ENCODE assay signal across 16 mouse cellular contexts in the genomic region with DNA sequence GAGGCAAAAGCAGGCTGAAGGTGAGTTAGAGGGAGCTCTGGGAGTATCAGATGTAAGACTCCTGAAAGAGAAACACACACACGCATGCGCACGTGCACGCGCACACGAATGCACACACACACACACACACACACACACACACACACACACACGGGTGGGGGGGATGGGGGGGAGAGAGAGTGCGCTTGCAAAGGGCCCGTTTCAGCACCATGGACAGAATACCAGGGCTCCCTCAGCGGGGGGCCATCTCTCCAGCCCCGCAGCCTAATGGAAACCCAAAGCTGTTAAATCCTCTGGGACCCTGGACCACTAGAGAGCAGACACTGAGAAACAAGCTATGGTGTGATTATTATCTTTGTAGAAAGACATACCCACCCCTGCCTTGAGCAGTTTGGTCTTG. TPM values are rescaled to one million over a fixed set of nuclear protein-coding genes. Genes with fewer than 3 reads are reported as not detected.
A peak's percentile ranks its signal among the peaks of the same experiment; 100 is the strongest.
DNase-seq lines count a peak whose midpoint lies in the region; ATAC-seq and TF ChIP-seq lines count a peak whose summit lies in the region.
"Had no signal": no experiment of that assay in that cellular context is flagged by ENCODE, and none has a peak within 500 bp of the region (broad histone marks: within the 10 kb centered on the region; RNA-seq: fewer than 3 reads in every experiment).

No protein-coding gene starts in this region.

- peak; percentile 33 for DNase-seq in hindbrain, embryonic 10.5 days (ENCODE audit: low spot score)
- DNase-seq in thymus, postnatal 4 days: peak; percentile 21
- no peak for DNase-seq in thymus, postnatal 0 days (ENCODE audit: low spot score)
- DNase-seq in hindbrain, postnatal 0 days (ENCODE audit: low spot score): peak; percentile 30
- DNase-seq in layer of hippocampus, postnatal 25 days (ENCODE audit: extremely low spot score in 1 of 2, low spot score in 1 of 2): no peak
- no peak for DNase-seq in B cell, adult 2 months
- no peak for DNase-seq in natural killer cell, adult 2 months (ENCODE audit: low spot score in 2 of 2)
- DNase-seq: cerebellum, adult 8-10 months; right cerebral cortex, adult 18-20 months had no signal

- 0 out of 2 replicates have a peak, but pooled peaks cover 2% of the 10 kb centered on the region for H3K4me1 ChIP-seq in hindbrain, embryonic 10.5 days (replicated peaks)
- H3K4me1 ChIP-seq in hindbrain, embryonic 16.5 days (ENCODE audit: control insufficient read depth, insufficient read depth, low read depth, low read length): no peaks in the 10 kb centered on the region
- H3K4me1 ChIP-seq in hindbrain, postnatal 0 days (ENCODE audit: insufficient read depth, low read length): no peaks in the 10 kb centered on the region
- H3K4me1 ChIP-seq: liver, embryonic 12.5 days had no signal

- ATAC-seq in hindbrain, embryonic 16.5 days: no peak
- no peak for ATAC-seq in hindbrain, postnatal 0 days
- ATAC-seq: liver, embryonic 12.5 days had no signal

- no peak overlapping the region for H3K4me2 ChIP-seq in hindbrain, embryonic 16.5 days (ENCODE audit: low read length)
- no peak overlapping the region for H3K4me2 ChIP-seq in hindbrain, postnatal 0 days (ENCODE audit: low read depth, low read length)
- H3K4me2 ChIP-seq: liver, embryonic 12.5 days had no signal

- H3K9ac ChIP-seq in hindbrain, embryonic 16.5 days (ENCODE audit: low read depth, low read length): no peak overlapping the region
- H3K9ac ChIP-seq in hindbrain, postnatal 0 days (replicated peaks; ENCODE audit: low read length): no peak overlapping the region
- H3K9ac ChIP-seq: liver, embryonic 12.5 days had no signal

- H3K9me3 ChIP-seq in hindbrain, embryonic 10.5 days: no peaks in the 10 kb centered on the region
- H3K9me3 ChIP-seq in hindbrain, embryonic 16.5 days (ENCODE audit: control insufficient read depth, low read length): no peaks in the 10 kb centered on the region
- H3K9me3 ChIP-seq in hindbrain, postnatal 0 days (ENCODE audit: low read length): no peaks in the 10 kb centered on the region
- H3K9me3 ChIP-seq: liver, embryonic 12.5 days had no signal

- 28% methylated on average over 11 of the region's 11 CpGs for WGBS in hindbrain, embryonic 10.5 days
- 29% methylated on average over 11 of the region's 11 CpGs for WGBS in hindbrain, embryonic 16.5 days
- WGBS in hindbrain, postnatal 0 days: 27% methylated on average over 11 of the region's 11 CpGs

- H3K27ac ChIP-seq in hindbrain, embryonic 10.5 days: no peak overlapping the region
- H3K27ac ChIP-seq in hindbrain, embryonic 16.5 days (ENCODE audit: low read depth, low read length): no peak overlapping the region
- no peak overlapping the region for H3K27ac ChIP-seq in hindbrain, postnatal 0 days
- H3K27ac ChIP-seq: layer of hippocampus, adult 2 months; liver, embryonic 12.5 days had no signal

- no peaks in the 10 kb centered on the region for H3K27me3 ChIP-seq in hindbrain, embryonic 10.5 days (ENCODE audit: insufficient read depth, poor library complexity, severe bottlenecking)
- no peaks in the 10 kb centered on the region for H3K27me3 ChIP-seq in hindbrain, embryonic 16.5 days (replicated peaks; ENCODE audit: control insufficient read depth, insufficient read depth, low read length)
- H3K27me3 ChIP-seq in hindbrain, postnatal 0 days (ENCODE audit: insufficient read depth, low read length): no peaks in the 10 kb centered on the region

- H3K4me3 ChIP-seq in hindbrain, embryonic 10.5 days: no peak overlapping the region
- H3K4me3 ChIP-seq in hindbrain, embryonic 16.5 days (ENCODE audit: low read length): no peak overlapping the region
- H3K4me3 ChIP-seq in hindbrain, postnatal 0 days (ENCODE audit: low read length): no peak overlapping the region
- H3K4me3 ChIP-seq: layer of hippocampus, adult 2 months; liver, embryonic 12.5 days had no signal

- no peak for TF ChIP-seq CTCF in hindbrain, postnatal 0 days (IDR thresholded peaks at IDR 0.05; ENCODE audit: low read depth)

- no peaks in the 10 kb centered on the region for H3K36me3 ChIP-seq in hindbrain, embryonic 10.5 days
- H3K36me3 ChIP-seq in hindbrain, embryonic 16.5 days (ENCODE audit: control insufficient read depth, insufficient read depth, low read length): no peaks in the 10 kb centered on the region
- H3K36me3 ChIP-seq in hindbrain, postnatal 0 days (ENCODE audit: insufficient read depth, low read length): no peaks in the 10 kb centered on the region
- H3K36me3 ChIP-seq: liver, embryonic 12.5 days had no signal

RNA-seq across cellular contexts. Expression of gene Krt77, which starts 10.3 kb away (rescaled TPM):
- polyA plus RNA-seq in hindbrain, embryonic 10.5 days (2016; fragmentation: Nextera tagmentation; extraction: Ambion mirVana): not detected in 2 replicates
- polyA plus RNA-seq in hindbrain, embryonic 16.5 days (2015; fragmentation: Nextera tagmentation; extraction: Ambion mirVana): 0.53 and 0.56 TPM in 2 replicates
- polyA plus RNA-seq in thymus, postnatal 0 days (2015; fragmentation: Nextera tagmentation; extraction: Ambion mirVana): 0.63 and 0.78 TPM in 2 replicates
- total RNA-seq in hindbrain, postnatal 0 days (2014; rRNA removed): 0.22 and 0.68 TPM in 2 replicates
- polyA plus RNA-seq in hindbrain, postnatal 0 days (2015; fragmentation: Nextera tagmentation; extraction: Ambion mirVana): 0.49 and 1.2 TPM in 2 replicates
- total RNA-seq in layer of hippocampus, postnatal 25 days (2021): 10 to 100 TPM in 1 of 2 experiments, 1 to 10 TPM in 1; 9.4 to 11.3 TPM
- total RNA-seq: CH12.LX; gastrocnemius, postnatal 4 days; megakaryocyte-erythroid progenitor cell, adult 5-6 weeks had no signal
- polyA plus RNA-seq: liver, embryonic 12.5 days had no signal

RNA-seq across cellular contexts. Expression of gene Krt76, which starts 12.9 kb away (rescaled TPM):
- not detected in 2 replicates for polyA plus RNA-seq in hindbrain, embryonic 10.5 days (2016; fragmentation: Nextera tagmentation; extraction: Ambion mirVana)
- not detected in 2 replicates for polyA plus RNA-seq in hindbrain, embryonic 16.5 days (2015; fragmentation: Nextera tagmentation; extraction: Ambion mirVana)
- 0.51 and 0.74 TPM in 2 replicates for polyA plus RNA-seq in thymus, postnatal 0 days (2015; fragmentation: Nextera tagmentation; extraction: Ambion mirVana)
- total RNA-seq in hindbrain, postnatal 0 days (2014; rRNA removed): 0.05 TPM in 1 of 2 replicates, not detected in the other
- polyA plus RNA-seq in hindbrain, postnatal 0 days (2015; fragmentation: Nextera tagmentation; extraction: Ambion mirVana): 0.08 TPM in 1 of 2 replicates, not detected in the other
- total RNA-seq in layer of hippocampus, postnatal 25 days (2021): not detected
- total RNA-seq: CH12.LX; gastrocnemius, postnatal 4 days; layer of hippocampus, adult 2 months; megakaryocyte-erythroid progenitor cell, adult 5-6 weeks had no signal
- polyA plus RNA-seq: liver, embryonic 12.5 days; stomach, embryonic 14.5 days had no signal

RNA-seq across cellular contexts. Expression of gene Krt1, which starts 29.2 kb away (rescaled TPM):
- 0.83 and 2.0 TPM in 2 replicates for polyA plus RNA-seq in hindbrain, embryonic 10.5 days (2016; fragmentation: Nextera tagmentation; extraction: Ambion mirVana)
- polyA plus RNA-seq in hindbrain, embryonic 16.5 days (2015; fragmentation: Nextera tagmentation; extraction: Ambion mirVana): 15.6 and 16.9 TPM in 2 replicates
- polyA plus RNA-seq in thymus, postnatal 0 days (2015; fragmentation: Nextera tagmentation; extraction: Ambion mirVana): 0.45 and 0.65 TPM in 2 replicates
- 7.5 and 13.7 TPM in 2 replicates for total RNA-seq in hindbrain, postnatal 0 days (2014; rRNA removed)
- polyA plus RNA-seq in hindbrain, postnatal 0 days (2015; fragmentation: Nextera tagmentation; extraction: Ambion mirVana): 18.2 and 19.4 TPM in 2 replicates
- 1 to 10 TPM; 3.5 to 4.1 TPM for total RNA-seq in layer of hippocampus, postnatal 25 days (2021)
- total RNA-seq: CH12.LX; megakaryocyte-erythroid progenitor cell, adult 5-6 weeks had no signal

RNA-seq across cellular contexts. Expression of gene Krt4, which starts 44.8 kb away (rescaled TPM):
- polyA plus RNA-seq in hindbrain, embryonic 10.5 days (2016; fragmentation: Nextera tagmentation; extraction: Ambion mirVana): not detected in 2 replicates
- 0.09 TPM in 1 of 2 replicates, not detected in the other for polyA plus RNA-seq in hindbrain, embryonic 16.5 days (2015; fragmentation: Nextera tagmentation; extraction: Ambion mirVana)
- polyA plus RNA-seq in thymus, postnatal 0 days (2015; fragmentation: Nextera tagmentation; extraction: Ambion mirVana): 1.2 and 43.4 TPM in 2 replicates
- not detected in 2 replicates for total RNA-seq in hindbrain, postnatal 0 days (2014; rRNA removed)
- not detected in 2 replicates for polyA plus RNA-seq in hindbrain, postnatal 0 days (2015; fragmentation: Nextera tagmentation; extraction: Ambion mirVana)
- not detected for total RNA-seq in layer of hippocampus, postnatal 25 days (2021)
- total RNA-seq: CH12.LX; layer of hippocampus, adult 2 months; megakaryocyte-erythroid progenitor cell, adult 5-6 weeks had no signal
- polyA plus RNA-seq: liver, embryonic 12.5 days had no signal

Comparison
In these comparisons a context has a peak if more than half of its experiments do, and no peak if none do; other contexts are left out.
1. DNase-seq: peak in hindbrain, embryonic 10.5 days (single experiment), thymus, postnatal 4 days (single experiment) and hindbrain, postnatal 0 days (single experiment); none in thymus, postnatal 0 days (single experiment), layer of hippocampus, postnatal 25 days (0 of 2), B cell, adult 2 months (0 of 2) and natural killer cell, adult 2 months (0 of 2).